Mouse (Mus musculus): ENCODE measurements around the gene Gga1.

The Gga1 gene

GRCm38 (mm10) chr15:78914091-78914822 is 37.3 kb downstream of the Gga1 start:
- DNase-seq (ENCODE audit: low spot score): no peak

- no peak for DNase-seq (ENCODE audit: low spot score)
Measured at GRCm38 (mm10) chr15:78914823-78915659, 38.1 kb downstream of the Gga1 start.

- peak; percentile 76 for DNase-seq (ENCODE audit: low spot score)
Measured at GRCm38 (mm10) chr15:78915660-78916017, 38.6 kb downstream of the Gga1 start.

GRCm38 (mm10) chr15:78916052-78916826 is 39.2 kb downstream of the Gga1 start:
- no peak for DNase-seq (ENCODE audit: low spot score)

- no peak for DNase-seq (ENCODE audit: low spot score)
Measured at GRCm38 (mm10) chr15:78918126-78918525, 41.1 kb downstream of the Gga1 start.

- DNase-seq (ENCODE audit: low spot score): no peak
Measured at GRCm38 (mm10) chr15:78919914-78920313, 42.9 kb downstream of the Gga1 start.

GRCm38 (mm10) chr15:78922700-78923099 is 45.7 kb downstream of the Gga1 start:
- DNase-seq (ENCODE audit: low spot score): no peak

- DNase-seq (ENCODE audit: low spot score): no peak
Measured at GRCm38 (mm10) chr15:78923585-78923984, 46.6 kb downstream of the Gga1 start.

GRCm38 (mm10) chr15:78925129-78925528 is 48.1 kb downstream of the Gga1 start:
- DNase-seq (ENCODE audit: low spot score): no peak

- DNase-seq (ENCODE audit: low spot score): peak; percentile 51
Measured at GRCm38 (mm10) chr15:78926021-78926919, 49.3 kb downstream of the Gga1 start, which contains the start of gene Lgals1. Lgals1 (plus strand) TSS chr15:78926725.

- no peak for DNase-seq (ENCODE audit: low spot score)
Measured at GRCm38 (mm10) chr15:78927021-78927787, 50.2 kb downstream of the Gga1 start.

- DNase-seq (ENCODE audit: low spot score): no peak
Measured at GRCm38 (mm10) chr15:78927788-78928457, 50.9 kb downstream of the Gga1 start.

GRCm38 (mm10) chr15:78928539-78928938 is 51.5 kb downstream of the Gga1 start:
- no peak for DNase-seq (ENCODE audit: low spot score)

GRCm38 (mm10) chr15:78930192-78930706 is 53.3 kb downstream of the Gga1 start:
- DNase-seq (ENCODE audit: low spot score): no peak

GRCm38 (mm10) chr15:78930801-78931426 is 53.9 kb downstream of the Gga1 start:
- DNase-seq (ENCODE audit: low spot score): no peak

- no peak for DNase-seq (ENCODE audit: low spot score)
Measured at GRCm38 (mm10) chr15:78931577-78931976, 54.6 kb downstream of the Gga1 start.

- DNase-seq (ENCODE audit: low spot score): peak; percentile 91
Measured at GRCm38 (mm10) chr15:78934784-78935320, 57.9 kb downstream of the Gga1 start, which contains the start of gene Nol12. Nol12 (plus strand) TSS chr15:78934933.

- DNase-seq (ENCODE audit: low spot score): no peak
Measured at GRCm38 (mm10) chr15:78936403-78936802, 59.4 kb downstream of the Gga1 start.

GRCm38 (mm10) chr15:78937311-78937710 is 60.3 kb downstream of the Gga1 start:
- DNase-seq (ENCODE audit: low spot score): no peak

All from layer of hippocampus, adult 11-12 months (tissue).